Mouse (Mus musculus) heart, postnatal 4 days (tissue): ENCODE measurements around the gene Gm5565. TPM values are rescaled to one million over a fixed set of nuclear protein-coding genes. Genes with fewer than 3 reads are reported as not detected.
"Not testable (repeated sequence)": the region's sequence is repeated elsewhere in the genome, so short reads cannot be mapped to it uniquely, and the experiment has no call there.

Experiments
- DNase-seq: peaks from one replicate; pipeline ENCODE4 v3.0.0; 2021
- total RNA-seq, 2 experiments: library from RNA; stranded (reverse); gene quantifications; 2 replicates each; pipeline ENCODE4 v1.2.3; 2021

Gene Gm5565
- not detected for total RNA-seq

DNA sequence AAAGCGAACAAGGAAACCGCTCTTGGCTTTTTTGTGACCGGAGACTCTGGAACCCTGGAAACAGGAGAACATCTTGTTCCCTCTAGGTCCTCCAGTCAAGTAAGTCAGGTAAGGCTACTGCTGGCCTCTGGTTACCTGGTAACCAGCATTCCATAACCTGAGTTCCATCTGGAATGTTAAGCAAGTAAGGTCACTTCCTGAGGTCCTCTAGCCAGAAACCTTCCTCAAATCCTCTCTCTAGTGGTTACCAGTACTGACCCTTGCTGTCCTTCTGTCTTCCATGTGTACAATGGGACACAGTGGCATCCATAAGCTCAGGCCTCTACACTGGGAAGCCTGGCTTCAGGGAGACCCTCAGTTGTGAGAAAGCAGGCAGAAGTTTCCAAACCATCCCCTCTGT lies at the start of gene Gm5565:
Gene Gm5565 (minus strand): TSS at position 101 of the 400 bp plus-strand sequence.
- DNase-seq = not testable (repeated sequence)

- DNase-seq = no peak
Observed at GRCm38 (mm10) chr5:146205537-146205936, 45.2 kb upstream of the Gm5565 start.

DNA sequence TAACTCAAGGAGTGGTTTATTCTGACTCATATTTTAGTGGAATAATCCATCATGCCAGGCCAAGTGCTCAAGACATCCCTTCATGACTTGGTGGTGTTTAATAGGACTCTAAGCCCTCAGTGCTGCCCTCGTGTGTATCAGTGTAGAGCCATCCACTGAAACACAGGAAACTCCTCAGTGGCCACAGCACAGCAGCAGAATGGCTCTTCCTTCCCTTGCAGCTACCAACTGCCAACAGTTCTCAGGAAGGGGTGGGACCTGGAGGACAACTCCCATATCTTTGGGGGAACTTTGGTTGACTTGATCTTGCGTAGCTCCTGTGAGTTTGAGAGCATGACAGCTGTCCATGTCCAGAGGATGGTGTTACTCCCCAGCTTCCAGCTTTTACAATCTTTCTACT lies 43.6 kb upstream of the Gm5565 start:
- DNase-seq = no peak

DNA sequence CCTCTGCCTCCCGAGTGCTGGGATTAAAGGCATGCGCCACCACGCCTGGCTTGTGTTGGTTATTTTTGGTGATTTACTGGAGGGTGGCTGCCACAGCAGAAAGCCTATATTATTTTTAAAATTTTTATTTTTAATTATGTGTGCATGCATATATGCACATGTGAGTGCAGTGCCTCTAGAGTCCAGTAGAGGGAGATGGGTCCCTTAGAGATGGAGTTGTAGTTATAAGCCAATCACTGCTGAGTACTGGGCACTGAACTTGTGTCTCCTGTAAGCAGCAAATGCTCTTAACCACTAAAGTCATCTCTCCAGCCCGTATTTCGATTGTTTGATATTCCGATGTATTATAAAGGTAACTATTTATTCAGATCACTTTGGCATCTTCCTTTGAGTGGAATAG lies 40.2 kb upstream of the Gm5565 start:
- no peak for DNase-seq

GRCm38 (mm10) chr5:146199540-146199939 lies 39.2 kb upstream of the Gm5565 start:
- DNase-seq = no peak

- DNase-seq = no peak
Observed at GRCm38 (mm10) chr5:146199073-146199472, 38.7 kb upstream of the Gm5565 start.

GRCm38 (mm10) chr5:146193360-146193759 lies 33.0 kb upstream of the Gm5565 start:
- DNase-seq = no peak

DNA sequence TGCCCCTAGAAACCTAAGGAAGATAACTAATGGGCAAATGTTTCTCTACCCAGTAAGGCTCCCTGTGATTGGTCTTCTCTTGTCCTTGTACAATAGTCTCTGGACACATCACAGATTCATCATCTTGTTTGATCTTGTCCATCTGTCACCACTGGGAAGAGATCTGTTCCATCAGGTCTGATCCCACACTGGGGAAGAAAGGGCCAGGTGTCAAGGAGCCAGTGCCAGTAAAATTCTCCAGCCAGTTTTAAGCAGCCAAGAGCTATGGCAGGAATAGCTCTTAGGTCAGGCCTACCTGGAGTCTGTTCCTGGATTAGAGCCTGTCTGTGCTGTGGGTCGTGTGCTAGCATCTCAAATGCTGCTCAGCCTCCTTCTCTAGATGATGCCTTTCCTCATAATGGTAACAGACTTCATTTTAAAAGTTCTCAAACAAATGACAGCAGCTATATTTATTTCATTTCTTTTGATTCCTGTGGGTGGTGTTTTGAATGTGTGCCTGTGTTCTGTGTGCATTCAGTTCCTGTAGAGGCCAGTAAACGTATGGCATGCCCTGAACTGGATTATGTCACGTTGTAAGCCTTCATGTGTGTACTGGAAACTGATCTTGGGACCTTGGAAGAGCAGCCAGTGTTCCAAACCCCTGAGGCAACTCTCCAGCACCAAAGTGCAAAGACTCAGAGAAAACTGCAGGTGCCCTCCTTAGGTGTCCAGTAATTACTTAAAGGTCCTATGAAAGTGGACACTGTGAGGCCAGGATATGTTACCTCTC lies 30.3 kb upstream of the Gm5565 start:
- DNase-seq = no peak

DNA sequence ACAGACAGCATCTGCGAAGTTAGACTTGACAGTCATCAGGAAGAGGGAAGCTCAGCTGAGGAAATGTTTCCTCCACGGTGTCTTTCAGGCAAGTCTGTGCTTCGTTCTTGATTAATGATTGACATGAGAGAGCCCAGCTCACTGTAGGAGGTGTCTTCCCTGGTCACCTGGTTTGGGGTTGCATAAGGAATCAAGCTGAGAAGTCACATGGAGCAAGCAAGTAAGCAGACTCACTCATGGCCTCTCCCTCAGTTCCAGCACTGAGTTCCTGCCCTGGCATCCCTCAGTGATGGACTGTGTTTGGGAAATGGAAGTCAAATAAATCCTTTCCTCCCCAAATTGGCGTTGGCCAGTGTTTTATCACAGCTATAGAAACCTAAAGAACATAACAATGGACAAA lies 29.8 kb upstream of the Gm5565 start:
- no peak for DNase-seq

DNA sequence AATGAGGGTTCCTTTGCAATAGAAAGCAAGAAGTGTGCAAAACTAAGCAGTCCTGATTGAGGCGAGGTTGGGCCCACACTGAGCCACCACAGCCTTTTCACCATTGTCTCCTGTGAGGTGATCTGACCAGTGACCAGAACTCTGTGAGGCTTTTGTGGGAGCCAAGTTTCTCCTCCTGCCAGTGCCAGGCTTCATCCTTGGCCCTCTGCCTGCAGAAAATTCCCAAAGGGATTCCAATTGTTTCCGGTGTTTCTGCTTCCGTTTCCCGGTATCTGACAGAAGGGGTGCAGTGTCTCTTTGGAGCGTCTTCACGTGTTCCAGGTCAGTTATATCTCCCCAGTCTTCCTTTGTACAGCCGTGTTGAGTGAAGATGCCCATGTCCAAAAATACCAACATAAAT lies 28.4 kb upstream of the Gm5565 start:
- DNase-seq = no peak

DNA sequence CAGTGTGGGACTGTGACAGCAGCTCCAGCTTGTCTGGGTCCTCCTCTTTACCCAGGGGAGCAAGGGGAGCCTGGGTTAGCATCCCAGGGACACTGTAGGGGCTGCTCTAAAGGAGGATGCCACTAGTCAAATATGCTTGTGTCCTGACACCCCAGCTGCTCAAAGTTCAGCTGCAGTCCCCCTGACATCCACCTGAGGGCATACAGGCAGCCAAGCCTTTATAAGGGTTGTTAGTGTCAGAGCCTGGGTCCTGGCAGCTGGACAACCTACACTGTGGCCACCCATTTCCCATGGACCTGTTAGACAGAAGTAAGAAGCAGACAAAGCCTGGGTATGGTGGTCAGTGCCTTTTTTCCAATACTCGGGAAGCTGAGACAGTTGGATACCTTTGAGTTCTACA lies 27.8 kb upstream of the Gm5565 start:
- DNase-seq = no peak

DNA sequence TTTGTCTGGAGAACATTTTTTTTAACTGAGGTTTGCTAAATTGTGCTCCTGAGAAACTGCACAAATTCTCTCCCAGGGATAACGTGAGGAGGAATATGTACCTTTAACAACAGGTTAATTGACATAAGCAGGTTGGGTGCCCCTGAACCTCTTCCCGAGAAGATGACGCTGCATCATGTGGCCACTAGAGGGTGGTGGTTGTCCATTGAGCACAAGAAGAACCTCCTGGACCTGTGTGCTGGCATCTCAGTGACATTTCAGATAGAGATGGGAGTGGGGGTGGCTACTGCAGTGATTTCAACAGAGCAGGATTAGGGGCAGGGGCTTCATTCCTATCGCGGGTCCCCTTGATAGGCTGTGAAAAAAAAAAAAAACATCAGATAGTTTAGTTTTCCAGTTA lies 27.1 kb upstream of the Gm5565 start:
- DNase-seq = peak; percentile 71

DNA sequence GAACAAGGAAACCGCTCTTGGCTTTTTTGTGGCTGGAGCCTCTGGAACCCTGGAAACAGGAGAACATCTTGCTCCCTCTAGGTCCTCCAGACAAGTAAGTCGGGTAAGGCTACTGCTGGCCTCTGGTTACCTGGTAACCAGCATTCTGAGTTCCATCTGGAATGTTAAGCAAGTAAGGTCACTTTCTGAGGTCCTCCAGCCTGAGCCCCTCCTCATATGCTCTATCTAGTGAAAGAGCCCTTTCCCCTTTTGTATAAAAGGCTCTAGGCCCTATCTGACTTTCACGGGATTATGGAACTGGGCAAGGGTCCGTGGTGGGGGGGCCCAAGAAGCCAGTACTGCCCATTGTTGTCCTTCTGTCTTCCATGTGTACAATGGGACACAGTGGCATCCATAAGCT lies 24.9 kb upstream of the Gm5565 start, which contains the start of gene 1700001J03Rik:
Gene 1700001J03Rik (minus strand): TSS at position 101 of the 400 bp plus-strand sequence.
- not testable (repeated sequence) for DNase-seq

- DNase-seq = not testable (repeated sequence)
Observed at GRCm38 (mm10) chr5:146172744-146173143, 12.4 kb upstream of the Gm5565 start.

DNA sequence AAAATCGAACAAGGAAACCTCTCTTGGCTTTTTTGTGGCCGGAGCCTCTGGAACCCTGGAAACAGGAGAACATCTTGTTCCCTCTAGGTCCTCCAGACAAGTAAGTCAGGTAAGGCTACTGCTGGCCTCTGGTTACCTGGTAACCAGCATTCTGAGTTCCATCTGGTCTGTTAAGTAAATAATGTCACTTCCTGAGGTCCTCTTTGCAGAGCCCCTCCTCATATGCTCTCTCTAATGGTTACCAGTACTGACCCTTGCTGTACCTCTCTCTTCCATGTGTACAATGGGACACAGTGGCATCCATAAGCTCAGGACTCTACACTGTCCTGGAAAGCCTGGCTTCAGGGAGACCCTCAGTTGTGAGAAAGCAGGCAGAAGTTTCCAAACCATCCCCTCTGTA lies 10.3 kb upstream of the Gm5565 start, which contains the start of gene Gm6309:
Gene Gm6309 (minus strand): TSS at position 101 of the 400 bp plus-strand sequence.
- not testable (repeated sequence) for DNase-seq

DNA sequence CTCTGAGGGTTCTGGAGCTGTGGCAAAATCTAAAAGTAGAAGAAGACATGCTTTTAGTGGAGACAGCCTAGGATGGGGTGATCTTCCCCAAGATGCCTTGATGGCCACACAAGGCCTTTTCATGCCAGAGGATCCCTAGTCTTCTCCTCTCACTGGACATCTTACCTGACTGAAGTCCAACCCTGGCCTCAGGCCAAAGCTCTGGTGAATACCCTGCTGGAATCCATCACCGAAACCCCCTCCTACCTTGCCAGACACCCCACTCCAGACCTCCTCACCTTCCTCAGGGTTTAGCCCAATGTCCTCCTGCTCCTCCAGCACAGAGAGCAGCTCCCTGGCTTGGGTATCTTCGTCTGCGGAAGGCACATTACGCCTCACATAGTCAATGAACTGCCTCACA lies 2.0 kb downstream of the Gm5565 start:
- DNase-seq = not testable (repeated sequence)

DNA sequence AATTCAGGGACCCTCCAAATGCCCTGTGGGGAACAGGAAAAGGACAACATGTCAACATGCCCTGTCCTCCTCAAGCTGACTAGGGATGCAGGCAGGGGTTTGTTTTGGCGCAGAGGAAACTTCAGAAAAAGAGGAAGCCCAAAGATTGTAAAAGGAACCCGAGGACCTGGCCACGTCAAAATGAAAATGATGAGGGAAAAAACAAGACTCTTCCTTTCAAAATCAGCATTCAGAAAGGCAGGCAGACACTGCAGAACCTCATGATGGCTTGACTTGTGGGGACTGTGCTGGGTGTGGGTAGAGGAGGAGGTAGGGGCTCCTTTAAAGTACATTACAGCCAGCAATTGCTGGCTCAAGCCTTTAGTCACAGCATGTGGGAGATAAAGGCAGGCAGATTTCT lies 9.9 kb downstream of the Gm5565 start:
- no peak for DNase-seq

- DNase-seq = no peak
Observed at GRCm38 (mm10) chr5:146147903-146148302, 12.4 kb downstream of the Gm5565 start.

Other genes starting within 250 kb of the Gm5565 start
- not detected for gene Cyp3a25, start 150.9 kb downstream of the Gm5565 start, total RNA-seq
- not detected for gene Cyp3a59, start 81.3 kb downstream of the Gm5565 start, total RNA-seq
- gene Gm6309, start 10.2 kb upstream of the Gm5565 start, total RNA-seq = not detected
- gene 1700001J03Rik, start 24.8 kb upstream of the Gm5565 start, total RNA-seq = under 1 TPM; 0.81 to 0.91 TPM
- 10 to 100 TPM; 44.4 to 48.0 TPM for gene Rnf6, start 61.0 kb upstream of the Gm5565 start, total RNA-seq
- gene Cdk8, start 70.7 kb upstream of the Gm5565 start, total RNA-seq = 10 to 100 TPM; 25.5 to 26.5 TPM
- under 1 TPM; 0.29 to 0.31 TPM for gene Wasf3, start 224.4 kb upstream of the Gm5565 start, total RNA-seq